Mouse (Mus musculus) lung, postnatal 10 days (tissue): Measurements from ENCODE around the gene Sox10.
A peak's percentile ranks its signal among the peaks of the same experiment; 100 is the strongest.

Source experiments
- DNase-seq: peaks from one replicate; pipeline ENCODE4 v3.0.0; 2021

The Sox10 gene

DNA sequence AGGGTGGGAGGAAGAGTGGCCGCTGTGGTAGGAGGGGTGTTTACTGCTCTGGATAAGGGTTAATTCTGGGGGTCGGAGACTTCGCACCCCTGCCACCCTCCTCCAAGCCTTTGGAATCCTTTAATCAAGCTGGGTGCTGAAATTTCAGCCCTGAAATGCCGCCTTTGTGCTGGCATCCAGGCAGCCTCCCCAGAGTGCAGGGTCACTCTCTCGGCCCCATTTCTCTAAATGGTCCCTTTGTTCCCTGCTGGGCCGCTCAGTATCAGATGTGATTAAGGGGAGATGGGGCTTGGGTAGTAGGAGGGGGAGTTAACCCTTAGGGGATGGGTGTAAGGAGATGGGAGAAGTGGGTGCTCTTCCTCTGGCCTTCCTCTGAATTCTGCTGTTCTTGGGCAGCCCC lies 12.3 kb downstream of the Sox10 start:
- no peak for DNase-seq

DNA sequence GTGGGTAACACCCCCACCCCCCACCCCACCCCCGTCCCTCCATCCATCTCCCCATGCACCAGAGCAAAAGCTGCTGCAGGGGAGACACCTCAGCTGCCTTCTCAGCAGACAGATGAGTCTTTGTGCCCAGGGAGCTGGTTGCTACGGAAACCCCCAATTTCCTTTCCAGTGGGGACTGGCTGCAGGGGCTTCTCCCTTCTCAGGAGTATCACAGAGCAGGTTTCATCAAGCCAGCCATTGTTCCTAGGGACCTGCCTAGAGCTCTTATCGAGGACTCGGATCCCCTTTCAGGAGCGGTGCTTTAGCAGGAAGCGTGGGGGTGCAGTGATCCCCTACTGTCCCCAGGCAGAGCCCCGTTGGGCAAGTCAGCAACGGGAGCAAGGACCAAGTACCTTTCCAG lies 13.2 kb downstream of the Sox10 start:
- DNase-seq, result no peak

- peak; percentile 91 for DNase-seq
Observed at GRCm38 (mm10) chr15:79148533-79148932, 16.5 kb downstream of the Sox10 start.

DNA sequence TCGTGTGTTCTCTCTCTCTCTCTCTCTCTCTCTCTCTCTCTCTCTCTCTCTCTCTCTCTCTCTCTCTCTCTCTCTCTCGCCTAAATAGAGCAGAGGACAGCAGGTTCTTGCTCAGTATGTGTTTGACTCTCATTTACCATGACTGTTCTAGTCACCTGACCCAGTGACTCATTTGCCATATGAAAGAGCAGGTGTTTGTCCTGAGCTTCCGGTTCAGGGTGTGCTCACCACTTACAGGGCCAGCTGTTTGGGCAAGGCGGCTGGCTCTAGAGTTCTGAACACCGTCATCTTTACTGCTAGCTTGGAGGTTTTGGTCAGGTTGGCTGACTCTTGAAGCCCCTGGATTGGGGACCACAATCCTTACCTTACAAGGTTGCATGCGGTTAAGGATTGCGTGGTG lies 19.5 kb downstream of the Sox10 start:
- no peak for DNase-seq

- no peak for DNase-seq
Observed at GRCm38 (mm10) chr15:79144021-79144420, 21.0 kb downstream of the Sox10 start.

DNA sequence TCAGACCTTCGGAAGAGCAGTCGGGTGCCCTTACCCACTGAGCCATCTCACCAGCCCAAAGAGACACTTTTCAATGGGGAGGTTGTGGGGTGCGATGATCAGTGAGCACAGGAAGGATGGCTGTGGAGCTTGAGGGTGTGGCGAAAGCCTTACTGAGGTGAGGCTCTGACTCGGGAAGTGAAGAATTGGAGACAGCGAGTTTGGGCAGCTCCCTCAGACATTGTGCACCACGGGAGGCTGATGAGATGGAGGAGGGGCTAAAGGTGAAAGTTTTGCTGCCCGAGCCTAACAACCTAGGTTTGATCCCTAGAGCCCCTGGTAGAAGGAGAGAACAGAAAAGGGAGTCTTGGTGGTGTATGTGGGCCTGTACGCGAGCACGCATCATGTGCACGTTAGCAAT lies 21.7 kb downstream of the Sox10 start:
- no peak for DNase-seq

- DNase-seq, result no peak
Observed at GRCm38 (mm10) chr15:79141566-79141917, 23.5 kb downstream of the Sox10 start.

GRCm38 (mm10) chr15:79140866-79141565 lies 24.0 kb downstream of the Sox10 start, which contains the start of the genes Polr2f and 1700088E04Rik:
TSS of gene Polr2f (plus strand) at chr15:79141009.
TSS of gene 1700088E04Rik (minus strand) at chr15:79141253.
- peak; percentile 96 for DNase-seq

- DNase-seq, result no peak
Observed at GRCm38 (mm10) chr15:79139640-79140039, 25.4 kb downstream of the Sox10 start.

DNA sequence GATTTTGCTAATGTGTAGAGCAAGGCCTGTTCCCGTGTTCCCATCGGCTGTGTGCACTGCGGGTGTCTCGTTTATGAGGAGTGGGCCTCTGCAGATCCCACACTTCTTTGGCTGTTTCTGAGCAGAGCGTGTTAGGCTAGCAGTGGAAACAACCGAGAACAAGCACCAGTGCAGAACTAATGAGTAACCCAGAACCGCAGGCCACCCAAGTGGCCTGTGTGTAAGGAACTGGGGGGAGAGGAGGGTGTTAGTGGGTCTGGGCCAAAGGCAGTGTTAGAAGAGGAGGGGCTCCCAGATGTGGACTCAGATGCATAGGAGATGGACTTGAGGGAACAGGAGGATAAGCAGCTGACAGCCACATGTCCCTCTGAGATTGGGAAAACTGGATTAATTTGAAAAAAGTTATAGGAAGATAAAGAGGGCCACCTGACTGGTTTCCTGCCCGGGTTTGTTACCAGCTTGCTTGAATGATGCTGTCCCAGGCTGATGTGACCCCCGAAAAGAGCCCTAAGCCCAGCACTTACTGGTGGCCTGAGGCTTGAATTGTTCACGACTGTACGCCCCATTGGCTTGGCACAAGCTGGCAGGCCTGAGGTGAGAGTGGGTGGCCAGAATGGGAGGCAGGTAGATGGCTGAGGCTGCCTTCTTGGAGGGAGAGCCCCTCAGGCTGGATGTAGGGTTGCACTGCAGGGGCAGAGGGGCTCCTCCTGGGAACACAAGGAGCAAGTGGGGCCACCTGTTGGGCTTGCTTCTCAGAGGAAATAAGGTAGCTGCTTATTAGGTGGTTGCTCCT lies 29.1 kb downstream of the Sox10 start:
- DNase-seq, result peak; percentile 41

- DNase-seq, result no peak
Observed at GRCm38 (mm10) chr15:79135332-79135731, 29.7 kb downstream of the Sox10 start.

- no peak for DNase-seq
Observed at GRCm38 (mm10) chr15:79134496-79135270, 30.4 kb downstream of the Sox10 start.

DNA sequence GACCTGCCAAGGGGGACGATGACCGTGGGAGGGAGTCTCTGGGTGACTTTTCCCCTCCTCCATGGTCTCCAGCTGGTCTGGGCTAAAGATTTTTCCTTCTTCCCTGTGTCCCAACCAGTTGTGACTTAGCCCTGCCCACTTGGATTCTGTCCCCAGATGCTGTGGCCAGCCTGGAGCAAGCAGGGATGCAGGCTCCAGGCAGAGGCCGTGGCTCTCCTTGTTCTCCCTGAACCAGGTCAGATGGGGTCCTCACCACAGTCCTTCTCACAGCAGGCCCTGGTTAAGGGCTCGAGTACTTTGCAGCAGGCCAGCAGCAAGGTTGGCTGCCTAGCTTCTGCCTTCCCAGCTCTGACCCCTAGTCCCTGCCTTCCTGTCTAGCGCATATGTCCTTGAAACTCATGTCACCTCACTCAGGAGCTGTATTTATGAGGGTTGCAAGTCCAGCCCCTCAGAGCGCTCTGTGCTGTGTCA lies 31.8 kb downstream of the Sox10 start:
- peak; percentile 70 for DNase-seq

GRCm38 (mm10) chr15:79131442-79131841 lies 33.6 kb downstream of the Sox10 start:
- peak; percentile 85 for DNase-seq

GRCm38 (mm10) chr15:79130782-79131181 lies 34.3 kb downstream of the Sox10 start:
- DNase-seq, result peak; percentile 67

- no peak for DNase-seq
Observed at GRCm38 (mm10) chr15:79129311-79129710, 35.7 kb downstream of the Sox10 start.

DNA sequence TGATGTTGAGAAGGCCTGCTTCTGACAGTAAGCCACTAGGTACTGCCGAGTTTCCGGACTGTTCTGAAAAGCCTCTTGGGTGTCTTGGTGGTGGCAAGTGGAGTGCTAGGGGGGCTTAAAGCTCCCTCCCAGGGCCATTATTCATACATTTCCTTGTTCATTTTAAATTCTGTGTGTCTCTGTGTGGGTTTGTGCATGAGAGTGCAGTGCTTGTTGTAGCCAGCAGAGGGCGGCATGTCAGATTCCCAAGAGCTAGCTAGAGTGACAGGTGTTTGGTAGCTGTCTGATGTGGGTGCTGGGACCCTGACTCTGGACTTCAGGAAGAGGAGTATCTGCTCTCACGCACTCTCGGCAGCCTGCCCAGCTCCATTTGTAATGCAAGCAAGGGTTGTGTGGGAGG lies 36.8 kb downstream of the Sox10 start:
- DNase-seq, result no peak

GRCm38 (mm10) chr15:79127101-79127500 lies 37.9 kb downstream of the Sox10 start:
- no peak for DNase-seq

GRCm38 (mm10) chr15:79126217-79126932 lies 38.7 kb downstream of the Sox10 start:
- DNase-seq, result peak; percentile 69

DNA sequence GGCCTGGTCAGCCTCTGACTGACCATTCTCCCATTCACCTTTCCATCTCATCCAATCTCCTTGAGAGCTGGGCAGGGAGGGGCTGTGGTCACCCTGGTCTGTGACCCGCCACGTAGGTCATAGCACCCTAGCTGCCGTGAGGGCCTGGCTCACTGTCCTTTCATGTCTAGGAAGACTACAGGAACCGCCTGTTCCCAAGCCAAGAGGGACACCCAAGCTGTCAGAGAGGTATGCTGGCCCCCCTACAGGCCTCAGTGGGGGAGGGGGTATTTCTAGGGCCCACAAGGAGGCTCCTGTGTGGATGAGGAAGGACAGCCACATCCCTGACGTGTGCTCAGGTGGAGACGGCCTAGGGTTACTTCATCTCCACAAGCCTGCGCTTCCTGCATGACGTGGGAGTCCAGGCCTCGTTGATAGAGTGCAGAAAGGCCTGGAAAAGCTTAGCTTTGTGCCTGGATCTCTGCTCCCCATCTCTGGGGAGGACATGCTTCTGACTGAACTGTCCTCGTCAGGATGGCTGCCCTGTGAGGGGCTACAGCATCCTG lies 40.6 kb downstream of the Sox10 start:
- DNase-seq, result no peak

GRCm38 (mm10) chr15:79123751-79124150 lies 41.3 kb downstream of the Sox10 start:
- no peak for DNase-seq

DNA sequence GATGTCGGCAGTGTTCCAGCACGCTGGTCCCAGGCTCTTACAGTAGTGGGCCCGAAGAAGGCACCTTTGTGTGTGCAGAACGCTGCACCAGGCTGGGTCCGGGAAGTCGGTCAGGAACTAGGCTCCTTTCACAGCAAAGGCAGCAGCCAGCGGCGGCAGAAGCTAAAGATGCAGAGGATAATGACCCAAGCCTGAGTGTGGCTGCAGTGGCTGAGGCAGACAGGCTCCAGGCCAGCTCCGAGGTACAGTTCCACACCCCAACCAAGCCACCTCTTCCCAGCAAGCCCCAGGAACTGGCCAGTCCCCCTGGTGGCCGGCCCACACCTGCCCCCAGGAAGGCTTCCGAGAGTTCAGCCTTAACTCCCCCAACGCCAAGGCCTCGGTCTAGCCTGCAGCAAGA lies 42.5 kb downstream of the Sox10 start:
- no peak for DNase-seq
